Mouse (Mus musculus): ENCODE data around the gene Fam168b.

- TF ChIP-seq POLR2A (IDR thresholded peaks at IDR 0.05; ENCODE audit: extremely low read depth, insufficient read depth, low read length) = no peak
- TF ChIP-seq CTCF (IDR thresholded peaks at IDR 0.05; ENCODE audit: extremely low read depth, insufficient read depth, low read length) = no peak
Measured at GRCm38 (mm10) chr1:34863323-34863722, 20.5 kb upstream of the Fam168b start.
